Mouse (Mus musculus) liver, embryonic 16.5 days (tissue): ENCODE data around the gene Prrx1. TPM values are rescaled to one million over a fixed set of nuclear protein-coding genes. Genes with fewer than 3 reads are reported as not detected.

Source experiments
- ATAC-seq: fragments of 200-750 bp; cut with Nextera tagmentation; 2 replicates; pipeline ENCODE4 v1.8.0; 2017; ENCODE audit warnings: low read depth, mild to moderate bottlenecking, moderate number of reproducible peaks, moderate library complexity
- H3K27ac ChIP-seq: fragments of 300-500 bp; sonication (generic); 2 replicates; pipeline ENCODE4 v1.5.1; 2014; ENCODE audit warnings: mild to moderate bottlenecking, low read length
- H3K27me3 ChIP-seq: fragments of 300-500 bp; sonication (generic); 2 replicates; pipeline ENCODE4 v1.6.1; 2014; ENCODE audit warnings: low read depth, low read length, mixed read lengths; ENCODE audit not compliant: control insufficient read depth, insufficient read depth
- H3K36me3 ChIP-seq: fragments of 300-500 bp; sonication (generic); 2 replicates; pipeline ENCODE4 v1.6.1; 2014; ENCODE audit warnings: mild to moderate bottlenecking; ENCODE audit not compliant: control insufficient read depth, insufficient read depth
- H3K4me1 ChIP-seq: fragments of 300-500 bp; sonication (generic); 2 replicates; pipeline ENCODE4 v1.6.1; 2014; ENCODE audit warnings: low read depth, low read length, mixed read lengths; ENCODE audit not compliant: control insufficient read depth
- H3K4me2 ChIP-seq: fragments of 300-500 bp; sonication (generic); 2 replicates; pipeline ENCODE4 v1.6.1; 2014; ENCODE audit warnings: low read depth, low read length, mixed read lengths
- H3K4me3 ChIP-seq: fragments of 300-500 bp; sonication (generic); 2 replicates; pipeline ENCODE4 v1.5.1; 2014; ENCODE audit warnings: low read depth, mild to moderate bottlenecking, low read length
- H3K9ac ChIP-seq: fragments of 300-500 bp; sonication (generic); 2 replicates; pipeline ENCODE4 v1.6.1; 2014; ENCODE audit warnings: low read depth, low read length
- H3K9me3 ChIP-seq: fragments of 300-500 bp; sonication (generic); replicated peaks from 2 replicates; pipeline ENCODE4 v1.6.1; 2016; ENCODE audit warnings: low read length; ENCODE audit not compliant: control insufficient read depth
- WGBS: fragments of 180-500 bp; shearing (Covaris S2); extraction: QIAGEN DNeasy Blood & Tissue Kit; methylation state at CpG from one replicate; pipeline ENCODE4 v1.1.7; 2014; ENCODE audit not compliant: insufficient replicate concordance; 5-methylcytosine and 5-hydroxymethylcytosine counted together
- polyA plus RNA-seq: library from polyadenylated mRNA; unstranded; fragments of >200 nt; fragmentation: Nextera tagmentation; extraction: Ambion mirVana; gene quantifications from 2 replicates; pipeline ENCODE4 v1.2.1, GENCODE M21; 2015

Prrx1 gene
- polyA plus RNA-seq, 1 experiment from 2014 or later, result 0.28 TPM

DNA sequence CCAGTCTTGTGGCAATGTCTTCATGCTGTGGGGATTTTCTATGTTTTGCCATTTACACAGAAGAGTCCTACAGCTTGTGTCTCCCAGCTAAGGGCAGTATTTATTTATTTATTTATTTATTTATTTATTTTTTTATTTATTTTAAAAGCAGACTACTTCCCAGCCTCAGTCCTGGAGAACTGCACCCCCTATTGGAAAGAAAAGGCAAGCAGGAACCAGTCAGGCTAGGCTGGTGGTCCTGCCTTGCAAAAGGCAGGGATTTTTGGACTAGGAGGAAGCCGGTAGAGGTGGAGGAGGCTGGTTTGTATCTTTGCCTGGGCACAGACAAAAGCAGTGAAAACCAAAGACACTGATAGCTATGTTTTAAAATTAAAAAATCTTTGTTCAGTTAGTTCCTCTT, 7.6 kb downstream of the Prrx1 start:
- H3K4me2 ChIP-seq, result no peak overlapping the region
- no peaks in the 10 kb centered on the region for H3K9me3 ChIP-seq
- no peak overlapping the region for H3K4me3 ChIP-seq
- no peaks in the 10 kb centered on the region for H3K36me3 ChIP-seq
- no peak for ATAC-seq
- H3K4me1 ChIP-seq, result no peaks in the 10 kb centered on the region
- peaks cover 21% of the 10 kb centered on the region for H3K27me3 ChIP-seq
- WGBS, result 48% methylated on average over 1 of the region's 1 CpGs
- H3K9ac ChIP-seq, result no peak overlapping the region
- no peak overlapping the region for H3K27ac ChIP-seq

DNA sequence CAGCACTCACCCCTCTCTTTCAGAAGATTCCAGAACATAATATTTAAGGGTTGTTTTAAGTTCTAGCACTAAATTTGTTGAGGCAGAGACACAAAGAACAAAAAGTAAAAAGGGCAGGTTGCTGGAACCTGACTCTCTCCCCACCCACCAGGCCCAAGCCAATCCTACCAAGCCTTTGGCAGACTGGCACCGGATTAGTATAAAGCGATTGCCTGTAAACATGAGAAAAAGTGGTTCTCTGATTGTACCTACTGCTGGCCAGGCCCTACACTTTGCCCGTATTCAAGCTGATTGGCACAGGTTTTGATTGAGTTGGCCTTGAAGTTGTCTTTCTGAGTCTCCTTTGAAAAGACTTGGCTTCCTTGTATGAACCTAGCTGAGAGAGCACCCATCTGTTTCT, 8.7 kb downstream of the Prrx1 start:
- Histone ChIP-seq H3K4me3 (no peak overlapping the region), H3K27me3 (peaks cover 13% of the 10 kb centered on the region), H3K27ac (no peak overlapping the region), H3K4me2 (no peak overlapping the region), H3K36me3 (no peaks in the 10 kb centered on the region), H3K9me3 (no peaks in the 10 kb centered on the region), H3K9ac (no peak overlapping the region), H3K4me1 (no peaks in the 10 kb centered on the region)
- no peak for ATAC-seq
- 66% methylated on average over 3 of the region's 3 CpGs for WGBS

DNA sequence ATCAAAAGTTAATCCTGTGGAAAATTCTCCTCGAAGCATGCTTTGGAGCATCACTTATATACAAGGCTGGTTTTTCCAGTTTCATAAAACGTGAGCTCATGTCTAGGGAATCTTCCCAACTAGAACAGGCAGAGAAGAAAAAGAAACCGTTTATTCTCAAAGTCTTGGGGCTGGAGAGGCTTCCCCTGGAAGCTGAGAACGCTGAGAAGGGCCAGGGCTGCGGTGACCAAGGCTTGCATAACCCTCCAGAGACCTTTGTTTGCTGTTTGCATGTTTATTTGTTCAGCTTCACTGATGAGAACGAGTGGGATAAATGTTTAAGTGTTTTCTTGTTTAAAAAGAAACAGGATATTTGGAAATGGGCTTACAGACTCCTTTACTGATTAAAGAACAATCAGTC, 11.2 kb downstream of the Prrx1 start:
- Histone ChIP-seq H3K4me3 (no peak overlapping the region), H3K4me2 (no peak overlapping the region), H3K9ac (no peak overlapping the region), H3K4me1 (no peaks in the 10 kb centered on the region), H3K36me3 (no peaks in the 10 kb centered on the region), H3K27me3 (no peaks in the 10 kb centered on the region), H3K27ac (no peak overlapping the region), H3K9me3 (no peaks in the 10 kb centered on the region)
- 18% methylated on average over 6 of the region's 6 CpGs for WGBS
- no peak for ATAC-seq

DNA sequence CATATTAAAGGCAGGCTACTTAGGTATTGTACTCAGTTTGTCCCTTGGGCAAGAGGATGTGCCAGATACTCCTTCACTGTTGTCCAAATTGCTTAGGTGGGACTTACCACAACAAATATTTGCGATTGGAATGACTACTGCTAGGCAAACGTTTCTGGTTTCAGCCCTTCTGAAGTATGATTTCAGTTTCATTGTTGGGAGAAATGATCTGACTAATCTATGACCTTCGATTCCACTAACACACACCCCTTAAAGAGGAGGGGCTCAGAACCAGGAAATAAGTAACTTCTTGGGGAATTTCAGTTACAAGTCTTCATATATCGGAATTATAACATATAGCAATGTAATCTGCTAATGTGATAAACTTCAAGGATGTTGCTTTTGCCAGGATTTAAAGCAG, 20.4 kb downstream of the Prrx1 start:
- H3K4me3 ChIP-seq, result no peak overlapping the region
- no peak overlapping the region for H3K4me2 ChIP-seq
- no peaks in the 10 kb centered on the region for H3K9me3 ChIP-seq
- no peak overlapping the region for H3K27ac ChIP-seq
- WGBS, result 52% methylated on average over 4 of the region's 4 CpGs
- no peak for ATAC-seq
- no peaks in the 10 kb centered on the region for H3K27me3 ChIP-seq
- no peaks in the 10 kb centered on the region for H3K4me1 ChIP-seq
- H3K9ac ChIP-seq, result no peak overlapping the region
- H3K36me3 ChIP-seq, result no peaks in the 10 kb centered on the region

DNA sequence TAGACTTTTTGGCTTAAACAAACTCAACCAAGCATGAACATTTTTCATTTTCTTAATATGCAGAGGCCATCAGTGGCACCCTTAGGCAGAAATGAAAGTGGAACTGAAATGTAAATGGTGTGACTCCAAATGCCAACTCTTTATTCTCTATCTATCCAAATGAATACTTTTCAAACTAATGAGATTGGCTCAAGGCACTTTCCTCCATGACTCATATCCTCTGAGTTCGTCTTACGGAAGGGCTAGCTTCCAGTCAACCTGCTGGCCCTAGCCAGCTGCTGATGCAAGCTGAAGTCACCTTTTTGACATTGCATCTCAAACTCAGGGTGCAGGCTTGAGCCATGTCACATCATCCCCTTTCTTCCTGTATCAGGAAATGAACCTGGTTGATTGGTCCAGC, 21.6 kb downstream of the Prrx1 start:
- 61% methylated on average over 2 of the region's 2 CpGs for WGBS
- Histone ChIP-seq H3K36me3 (no peaks in the 10 kb centered on the region), H3K4me3 (no peak overlapping the region), H3K27me3 (no peaks in the 10 kb centered on the region), H3K4me1 (no peaks in the 10 kb centered on the region), H3K9me3 (no peaks in the 10 kb centered on the region), H3K9ac (no peak overlapping the region), H3K27ac (no peak overlapping the region), H3K4me2 (no peak overlapping the region)
- no peak for ATAC-seq

DNA sequence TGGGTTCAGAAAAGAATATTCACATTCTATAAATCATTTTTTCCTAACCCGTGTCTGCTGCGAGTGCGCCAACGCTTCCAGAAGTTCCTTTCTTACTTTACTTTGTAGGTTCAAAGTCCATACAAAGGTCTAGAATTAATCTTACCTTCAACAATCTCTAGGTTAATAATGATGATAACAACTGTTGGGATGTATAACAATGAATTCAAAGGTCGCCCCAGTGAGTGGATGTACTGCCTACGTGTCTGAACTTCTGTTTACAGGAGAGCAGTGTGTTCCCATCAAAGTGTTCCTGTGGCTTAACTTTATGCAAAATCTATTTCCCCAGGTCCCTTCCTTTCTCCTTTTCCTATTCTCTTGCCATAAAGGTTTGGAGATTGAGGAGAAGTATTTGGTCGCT, 24.4 kb downstream of the Prrx1 start:
- Histone ChIP-seq H3K4me2 (no peak overlapping the region), H3K27ac (no peak overlapping the region), H3K27me3 (no peaks in the 10 kb centered on the region), H3K4me3 (no peak overlapping the region), H3K9me3 (no peaks in the 10 kb centered on the region), H3K9ac (no peak overlapping the region), H3K36me3 (no peaks in the 10 kb centered on the region), H3K4me1 (no peaks in the 10 kb centered on the region)
- ATAC-seq, result no peak
- WGBS, result 72% methylated on average over 7 of the region's 7 CpGs

DNA sequence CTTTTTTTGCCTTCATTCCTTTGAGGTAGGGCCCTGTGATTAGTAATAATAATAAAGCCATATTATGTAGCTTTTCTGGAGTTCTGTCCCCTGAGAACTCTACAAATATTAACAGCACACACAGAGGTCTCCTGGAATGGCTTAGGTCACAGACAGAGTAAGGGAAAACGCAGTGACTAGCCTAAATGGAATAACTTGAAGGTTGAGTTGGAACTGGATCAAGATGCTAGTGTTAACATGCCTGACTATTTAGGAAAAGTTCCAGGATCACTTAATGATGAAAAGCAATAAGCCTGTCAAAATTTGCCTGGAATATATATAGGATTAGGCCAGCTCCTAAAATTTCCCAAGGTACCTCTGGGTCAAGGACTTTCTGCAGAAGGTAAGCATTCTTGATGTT, 28.0 kb downstream of the Prrx1 start:
- H3K4me1 ChIP-seq, result no peaks in the 10 kb centered on the region
- no peak overlapping the region for H3K4me2 ChIP-seq
- H3K36me3 ChIP-seq, result no peaks in the 10 kb centered on the region
- H3K4me3 ChIP-seq, result no peak overlapping the region
- H3K27ac ChIP-seq, result no peak overlapping the region
- H3K9me3 ChIP-seq, result no peaks in the 10 kb centered on the region
- H3K27me3 ChIP-seq, result no peaks in the 10 kb centered on the region
- 48% methylated on average over 1 of the region's 1 CpGs for WGBS
- no peak overlapping the region for H3K9ac ChIP-seq
- ATAC-seq, result no peak

DNA sequence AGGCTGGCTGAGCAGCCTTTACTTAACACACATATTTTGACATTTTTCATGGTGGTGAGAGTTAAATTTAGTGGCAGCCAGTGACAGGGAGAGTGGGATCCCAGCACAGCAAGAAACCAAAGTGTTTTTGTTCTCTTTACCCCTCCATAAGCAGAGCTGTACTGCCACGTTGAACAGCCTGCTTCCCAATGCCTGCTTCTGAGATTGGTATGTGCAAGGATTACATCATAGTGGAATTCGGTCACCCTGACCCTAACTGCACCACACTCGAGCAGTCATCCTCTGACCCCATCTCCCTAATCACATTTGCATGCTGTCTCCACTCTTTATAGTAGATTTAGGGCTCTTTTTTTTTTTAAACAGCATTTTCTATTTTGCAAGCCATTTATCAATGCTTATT, 28.4 kb downstream of the Prrx1 start:
- WGBS, result 32% methylated on average over 3 of the region's 3 CpGs
- Histone ChIP-seq H3K27ac (no peak overlapping the region), H3K4me1 (no peaks in the 10 kb centered on the region), H3K36me3 (no peaks in the 10 kb centered on the region), H3K4me3 (no peak overlapping the region), H3K27me3 (no peaks in the 10 kb centered on the region), H3K9ac (no peak overlapping the region), H3K9me3 (no peaks in the 10 kb centered on the region), H3K4me2 (no peak overlapping the region)
- no peak for ATAC-seq

DNA sequence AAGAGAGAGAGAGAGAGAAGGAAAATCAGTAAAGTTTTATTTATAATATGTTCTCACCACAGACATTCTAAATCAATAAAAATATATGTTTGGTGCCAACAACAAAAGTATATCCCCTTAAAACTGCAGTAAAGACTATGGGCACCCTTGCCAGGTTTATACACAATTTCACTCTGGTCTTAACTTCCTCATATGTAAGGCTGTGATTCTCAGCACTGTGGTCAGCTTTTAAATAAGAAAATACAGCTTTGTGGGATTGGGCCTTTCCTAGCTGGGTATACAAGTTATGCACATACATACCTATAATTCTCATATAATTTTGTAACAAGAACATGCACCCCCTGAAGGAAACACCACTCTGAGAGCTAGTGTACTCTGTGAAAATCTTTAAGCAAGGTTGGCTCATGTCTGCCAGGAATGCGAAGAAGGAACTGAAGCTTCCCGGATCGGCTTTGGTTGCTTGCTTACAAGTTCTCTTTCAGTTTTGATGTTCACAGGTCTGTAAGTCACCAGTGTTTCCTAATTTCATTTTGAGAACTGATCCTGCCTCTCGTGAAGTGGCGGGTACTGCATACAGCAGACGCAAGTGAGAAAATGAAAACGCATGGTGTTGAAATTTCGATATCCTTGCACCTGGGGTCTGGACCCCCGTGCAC, 29.4 kb downstream of the Prrx1 start:
- H3K9ac ChIP-seq, result no peak overlapping the region
- no peak overlapping the region for H3K27ac ChIP-seq
- no peaks in the 10 kb centered on the region for H3K9me3 ChIP-seq
- no peak for ATAC-seq
- H3K4me1 ChIP-seq, result no peaks in the 10 kb centered on the region
- H3K27me3 ChIP-seq, result no peaks in the 10 kb centered on the region
- H3K4me2 ChIP-seq, result no peak overlapping the region
- 66% methylated on average over 9 of the region's 9 CpGs for WGBS
- H3K4me3 ChIP-seq, result no peak overlapping the region
- H3K36me3 ChIP-seq, result no peaks in the 10 kb centered on the region
